Mouse (Mus musculus): ENCODE measurements at regions not wholly inside any gene's neighbourhood (a gene's known extent, or its start where the extent isn't known, plus 50 kb on each side); places are given as distances from the start of the nearest gene placed in this dataset.

GRCm38 (mm10) chr13:103412566-103412965 lies 78.3 kb upstream of the Mast4 start:
- TF ChIP-seq CTCF (conservative IDR thresholded peaks at IDR 0.05 in 1 of 2, IDR thresholded peaks at IDR 0.05 in 1 of 2; ENCODE audit: low read depth in 2 of 2, low read length in 2 of 2) (no peak), POLR2A (IDR thresholded peaks at IDR 0.05; ENCODE audit: low read depth, low read length) (no peak), POLR2AphosphoS2 (IDR thresholded peaks at IDR 0.05; ENCODE audit: low read depth, low read length) (no peak), ZC3H11A (IDR thresholded peaks at IDR 0.05; ENCODE audit: low read depth, low read length) (no peak)
